Mouse (Mus musculus): Measurements from ENCODE around the gene Eprs.

Gene Eprs

DNA sequence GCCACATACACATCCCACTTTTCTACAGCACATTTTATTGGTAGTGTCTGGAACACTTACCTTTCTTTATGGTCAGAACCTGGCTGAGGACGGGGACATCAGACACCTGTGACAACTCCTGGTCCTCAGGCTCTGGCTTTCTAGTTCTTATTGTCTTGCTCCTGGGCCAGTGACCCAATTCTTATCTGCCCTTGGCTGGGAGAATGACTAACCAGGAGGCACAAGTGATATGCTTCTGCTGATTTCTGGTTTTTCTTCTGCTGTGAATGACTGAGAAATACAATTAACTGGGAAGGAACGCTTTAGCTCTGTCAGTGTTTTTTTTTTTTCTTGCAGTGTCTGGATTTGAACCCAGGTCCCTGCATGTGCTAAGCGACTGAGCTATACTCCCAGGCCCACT, 88.7 kb downstream of the Eprs start:
- DNase-seq = no peak

DNA sequence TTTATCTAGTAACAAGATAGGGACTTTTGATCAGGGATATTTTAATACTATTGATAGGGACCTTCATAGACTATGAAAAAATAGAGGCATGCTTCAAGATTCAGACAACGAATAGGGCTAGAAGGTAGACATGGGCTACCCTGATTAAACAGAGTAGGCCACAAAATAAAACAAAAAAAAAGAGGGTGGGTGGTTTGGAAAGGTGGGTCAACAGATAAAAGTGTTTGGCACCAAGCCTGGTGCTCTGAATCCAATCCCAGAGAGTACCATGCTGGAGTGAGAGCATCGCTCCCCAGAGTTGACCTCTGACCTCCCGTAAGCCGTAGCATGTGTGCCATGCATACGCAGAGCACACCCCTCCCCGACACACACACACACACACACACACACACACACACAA, 89.6 kb downstream of the Eprs start:
- no peak for DNase-seq

DNA sequence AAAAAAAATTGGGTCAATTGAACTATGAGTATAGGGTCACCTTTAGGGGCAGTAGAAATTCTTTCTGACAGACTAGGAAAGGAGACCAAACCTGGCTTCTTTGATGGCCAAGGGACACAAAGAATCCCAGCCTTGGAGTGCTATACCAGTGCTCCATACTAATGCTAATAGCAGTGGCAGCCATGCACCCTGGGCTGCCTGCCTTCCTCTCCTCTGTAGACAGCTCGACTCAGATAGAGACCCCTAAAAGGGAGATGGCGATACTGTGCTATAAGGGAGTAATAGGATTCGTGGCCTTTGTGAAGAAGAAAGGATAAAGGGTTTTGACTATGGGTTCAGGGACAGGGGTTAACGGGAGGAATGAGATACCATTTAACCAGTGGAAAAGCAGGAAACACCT, 91.3 kb downstream of the Eprs start:
- no peak for DNase-seq

DNA sequence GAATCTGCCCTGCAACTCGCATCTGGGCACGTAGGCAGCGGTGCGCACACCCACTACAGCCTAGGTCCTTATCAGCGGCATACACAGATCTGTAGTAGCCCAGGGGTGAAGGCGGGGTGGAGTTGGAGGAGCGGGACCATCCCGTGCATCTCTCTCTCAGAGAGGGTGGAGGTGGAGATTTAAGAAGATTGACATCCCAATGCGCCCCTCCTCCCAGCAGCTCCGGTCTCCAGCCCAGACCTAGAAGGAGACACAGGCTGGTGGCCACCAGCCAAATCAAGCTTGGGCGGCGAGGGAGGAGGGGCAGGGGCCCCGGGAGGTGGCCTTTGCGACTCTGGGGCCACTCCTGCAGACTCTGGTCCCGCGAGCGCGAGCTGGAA, 91.7 kb downstream of the Eprs start, which contains the start of gene Slc30a10:
Gene Slc30a10, plus strand, starts transcription at position 274 of the 380 bp plus-strand sequence.
- DNase-seq = peak; percentile 24

DNA sequence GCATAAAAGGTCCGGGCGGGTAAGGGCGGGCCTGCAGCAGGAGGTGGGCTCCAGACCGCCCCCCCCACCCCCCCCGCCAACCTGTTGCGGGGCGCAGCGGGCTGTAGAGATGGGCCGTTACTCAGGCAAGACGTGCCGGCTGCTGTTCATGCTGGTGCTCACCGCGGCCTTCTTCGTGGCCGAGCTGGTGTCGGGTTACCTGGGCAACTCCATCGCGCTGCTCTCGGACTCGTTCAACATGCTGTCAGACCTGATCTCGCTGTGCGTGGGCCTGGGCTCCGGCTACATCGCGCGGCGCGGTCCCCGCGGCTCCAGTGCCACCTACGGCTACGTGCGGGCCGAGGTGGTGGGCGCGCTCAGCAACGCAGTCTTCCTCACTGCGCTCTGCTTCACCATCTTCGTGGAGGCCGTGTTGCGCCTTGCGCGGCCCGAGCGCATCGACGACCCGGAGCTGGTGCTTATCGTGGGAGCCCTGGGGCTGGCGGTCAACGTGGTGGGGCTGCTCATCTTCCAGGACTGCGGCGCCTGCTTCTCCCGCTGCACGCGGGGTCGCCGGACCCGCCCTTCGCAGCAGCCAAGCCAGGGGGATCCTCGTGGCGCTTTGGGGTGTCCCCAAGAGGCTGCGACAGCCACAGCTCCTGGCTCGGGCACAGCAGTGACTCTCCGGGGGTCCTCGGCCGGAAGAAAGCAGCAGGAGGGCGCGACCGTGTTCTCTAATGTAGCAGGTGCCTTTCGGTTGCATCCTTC, 92.3 kb downstream of the Eprs start:
- peak; percentile 12 for DNase-seq

DNA sequence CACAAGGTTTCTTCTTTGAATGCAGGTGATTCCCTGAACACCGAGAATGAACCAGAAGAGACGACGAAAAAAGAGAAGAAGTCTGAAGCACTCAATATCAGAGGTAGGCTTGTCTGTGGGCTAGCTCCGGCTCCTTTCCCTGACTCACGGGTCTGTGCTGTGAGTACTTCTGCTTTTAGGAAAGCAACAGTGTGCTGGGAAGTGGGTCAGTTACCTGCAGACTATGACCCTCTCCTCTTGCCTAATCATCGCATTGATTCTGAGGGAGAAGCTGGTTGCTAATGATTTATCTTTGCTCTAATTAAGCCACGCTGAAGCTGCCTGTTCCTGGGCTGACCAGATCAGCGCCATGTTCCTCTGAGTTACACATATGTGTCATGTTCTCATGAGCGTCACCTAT, 93.5 kb downstream of the Eprs start:
- DNase-seq = no peak

DNA sequence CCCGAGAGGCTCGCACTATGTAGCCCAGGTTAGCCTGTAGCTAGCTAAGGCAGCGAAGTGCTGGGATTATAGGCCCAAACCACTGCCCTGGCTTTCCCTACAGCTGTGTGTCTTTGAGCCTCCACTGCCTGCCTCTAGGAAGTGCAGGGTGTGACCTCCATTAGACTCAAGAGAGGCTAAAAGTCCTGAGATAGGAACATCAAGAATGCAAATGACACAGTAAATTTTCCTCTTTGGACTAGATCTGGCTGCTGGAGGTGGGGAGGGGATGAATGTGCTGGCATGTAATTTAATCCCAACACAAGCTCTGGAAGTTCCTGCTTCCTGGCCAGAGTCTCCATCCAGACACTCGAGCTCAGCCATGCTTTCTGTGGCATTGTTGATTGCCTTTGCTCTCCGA, 97.3 kb downstream of the Eprs start:
- DNase-seq = no peak

DNA sequence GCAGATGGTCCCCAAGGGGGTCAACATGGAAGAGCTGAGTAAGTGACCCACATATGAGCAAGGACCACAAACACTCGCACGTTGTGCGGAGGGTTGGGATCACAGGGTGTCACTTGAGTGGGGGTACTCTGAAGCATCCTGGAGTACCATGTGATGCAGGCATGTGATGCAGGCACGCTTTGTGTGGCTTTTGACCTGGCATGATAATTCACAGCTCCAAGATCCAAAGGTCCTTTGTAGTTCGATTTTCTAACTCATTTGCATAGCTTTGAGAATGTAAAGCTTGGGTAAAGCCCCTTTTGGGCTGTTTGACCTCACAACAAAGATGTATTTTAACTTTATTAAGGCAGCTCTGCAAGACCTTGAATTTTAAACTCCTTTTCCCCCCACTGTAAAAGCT, 100.0 kb downstream of the Eprs start:
- DNase-seq = no peak

DNA sequence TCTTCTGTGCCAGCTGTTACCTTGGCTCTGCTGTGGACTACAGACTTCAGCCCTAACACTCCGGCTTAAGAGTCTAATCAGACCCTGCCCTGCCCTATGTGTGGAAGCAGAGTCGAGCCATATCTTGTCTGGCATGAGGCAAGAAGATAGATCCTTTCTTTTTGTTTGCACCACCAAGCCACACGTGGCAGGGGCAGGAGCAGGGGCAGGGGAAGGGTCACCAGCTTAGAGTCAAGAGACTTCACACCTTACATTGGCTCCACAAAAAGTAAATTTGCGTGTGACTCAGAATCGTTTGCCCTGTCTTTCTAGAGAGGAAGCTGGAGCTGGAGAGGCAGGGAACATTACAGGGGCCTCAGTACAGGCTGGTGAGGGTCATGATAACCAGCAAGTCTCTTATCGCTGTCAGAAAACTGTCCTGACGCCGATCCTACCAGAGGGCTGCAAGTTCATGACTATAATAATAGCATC, 106.7 kb downstream of the Eprs start:
- no peak for DNase-seq

DNA sequence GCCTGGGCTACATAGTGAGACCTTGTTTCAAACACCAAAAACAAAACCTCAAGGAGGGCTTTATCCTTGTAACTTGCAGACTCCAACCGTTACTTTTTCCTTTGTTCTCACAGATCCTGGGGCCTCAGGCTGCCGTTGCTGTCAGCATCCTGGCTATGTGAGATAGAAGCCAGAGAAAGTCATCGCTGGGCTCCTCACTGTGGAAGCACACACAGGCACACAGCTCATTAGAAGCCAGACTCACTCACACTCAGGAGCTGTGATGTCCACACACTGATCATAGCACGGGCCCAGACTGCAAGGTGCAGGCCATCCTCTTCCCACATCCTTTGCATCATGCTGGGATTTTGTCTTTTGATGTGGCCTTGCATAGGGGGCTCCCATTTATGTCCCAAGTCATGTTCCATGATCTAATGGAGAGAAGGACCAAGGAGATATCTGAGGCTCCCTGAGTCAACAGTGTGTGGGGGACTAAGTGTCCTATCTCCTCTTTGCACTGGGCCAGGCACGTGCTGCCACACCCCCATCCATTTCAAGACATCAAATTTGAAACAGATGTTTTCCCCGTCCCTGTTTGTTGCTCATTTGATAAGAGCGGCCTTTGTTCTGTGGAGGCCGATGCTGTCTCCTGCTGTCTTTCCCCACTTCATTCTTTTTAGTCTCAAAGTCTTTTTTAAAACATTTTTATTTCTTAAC, 109.3 kb downstream of the Eprs start:
- DNase-seq = no peak

DNA sequence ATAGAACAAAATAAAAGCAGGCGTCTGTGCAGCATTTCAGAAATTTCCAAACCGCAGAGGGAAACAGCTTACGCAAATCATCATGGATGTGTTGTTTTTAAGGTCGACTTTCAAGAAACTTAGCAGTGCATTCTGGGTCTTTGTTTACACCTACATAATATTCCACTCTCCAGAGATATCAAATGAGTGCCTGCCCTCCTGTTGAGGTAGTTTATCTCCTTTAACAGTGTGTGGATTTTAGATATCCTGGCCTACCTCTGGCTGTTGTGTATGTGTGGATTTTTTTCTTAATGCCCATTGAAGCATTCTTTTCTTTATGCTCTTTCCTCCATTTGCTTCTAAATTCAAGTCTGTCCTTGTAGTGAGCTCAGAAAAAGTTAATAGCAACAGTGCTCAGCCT, 109.9 kb downstream of the Eprs start:
- no peak for DNase-seq

DNA sequence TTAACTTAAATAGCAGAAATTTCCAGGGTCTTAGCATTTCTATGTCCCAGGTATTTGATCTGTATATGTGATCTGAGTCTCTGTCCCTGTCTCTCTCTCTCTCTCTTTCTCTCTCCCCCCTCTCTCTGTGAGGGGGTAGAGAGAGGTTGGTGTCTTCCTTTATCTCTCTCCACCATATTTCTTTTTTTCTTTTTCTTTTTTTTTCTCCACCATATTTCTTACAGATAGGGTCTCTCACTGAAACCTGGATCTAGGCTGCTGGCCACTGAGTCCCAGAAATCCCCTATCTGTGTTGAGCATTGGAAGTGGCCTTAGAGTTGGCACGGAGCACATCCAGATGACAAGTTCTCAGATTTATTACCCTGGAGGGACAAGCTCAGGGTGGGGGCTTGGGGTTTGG, 110.6 kb downstream of the Eprs start:
- no peak for DNase-seq

All from kidney, postnatal 14 days (tissue).